Mouse (Mus musculus): ENCODE measurements around the gene Dsp. TPM values are rescaled to one million over a fixed set of nuclear protein-coding genes. Genes with fewer than 3 reads are reported as not detected.

Dsp gene
- 0.58 and 0.73 TPM in 2 replicates for total RNA-seq (2014; rRNA removed)
- 0.28 and 0.35 TPM in 2 replicates for polyA plus RNA-seq (2015; fragmentation: Nextera tagmentation; extraction: Ambion mirVana)

DNA sequence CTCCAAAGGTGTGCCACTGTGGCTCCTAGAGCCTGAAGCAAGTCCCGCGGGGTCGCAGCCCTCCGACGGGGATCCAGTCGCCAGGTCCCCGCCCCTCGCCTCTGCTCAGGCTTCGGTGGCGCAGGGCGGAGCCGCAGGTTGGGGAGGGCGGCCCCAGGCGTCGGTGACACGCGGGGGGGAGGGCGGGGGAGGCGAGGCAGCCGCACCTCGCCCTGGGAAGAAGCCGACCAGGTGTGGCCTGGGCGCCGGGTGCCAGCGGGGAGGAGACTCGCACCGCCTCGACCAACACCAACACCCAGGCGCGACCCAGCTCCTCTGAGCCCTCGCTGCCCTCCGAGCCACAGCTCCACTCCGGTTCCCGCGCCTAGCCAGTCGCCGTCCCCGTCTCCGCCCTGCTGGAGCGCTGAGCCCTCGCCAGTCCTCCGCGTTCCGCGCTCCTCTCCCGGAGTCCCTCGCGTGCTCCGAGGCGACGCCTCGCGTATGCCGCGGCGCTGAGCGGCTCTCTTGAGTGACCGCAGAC lies at the start of gene Dsp:
Dsp (plus strand) TSS at position 226 of the 520 bp plus-strand sequence.
- Histone ChIP-seq H3K4me1 (ENCODE audit: insufficient read depth, low read length) (peaks cover 9% of the 10 kb centered on the region; the same call in 1 of the 2 replicates), H3K27ac (no peak within 1 kb of the TSS), H3K9me3 (ENCODE audit: low read length) (no peaks in the 10 kb centered on the region), H3K9ac (replicated peaks; ENCODE audit: low read length) (0 out of 2 replicates have a peak within 1 kb of the TSS, but pooled peaks have one; percentile 21), H3K27me3 (ENCODE audit: insufficient read depth, low read length) (peaks cover 61% of the 10 kb centered on the region), H3K36me3 (ENCODE audit: insufficient read depth, low read length) (no peaks in the 10 kb centered on the region), H3K4me2 (ENCODE audit: low read depth, low read length) (peak within 1 kb of the TSS; percentile 57), H3K4me3 (ENCODE audit: low read length) (peak within 1 kb of the TSS; percentile 35)
- ATAC-seq (peak; percentile 62; the same call in 1 of the 2 replicates), DNase-seq (ENCODE audit: low spot score) (peak; percentile 56)
- WGBS, result under 1% methylated on average over 56 of the region's 58 CpGs
- TF ChIP-seq CTCF (IDR thresholded peaks at IDR 0.05; ENCODE audit: low read depth), result no peak

DNA sequence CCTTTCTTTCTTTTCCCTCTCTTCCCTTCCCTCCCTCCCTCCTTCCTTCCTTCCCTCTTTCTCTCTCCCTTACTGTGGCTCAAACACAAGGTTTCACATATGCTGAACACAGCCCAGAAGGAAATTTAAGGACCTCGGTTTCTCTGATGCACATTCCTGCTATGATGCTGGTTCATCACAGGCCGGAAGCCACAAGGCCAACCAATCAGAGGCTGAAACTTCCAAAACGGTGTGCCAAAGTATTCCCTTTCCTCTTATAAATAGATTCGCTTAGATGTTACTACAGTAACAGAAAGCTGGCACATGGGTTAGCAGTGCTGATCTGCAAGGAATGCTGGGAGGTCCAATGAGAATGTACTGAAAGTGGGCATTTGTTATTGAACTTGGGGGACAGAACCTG lies 47.7 kb upstream of the Dsp start:
- ATAC-seq (no peak), DNase-seq (ENCODE audit: low spot score) (no peak)
- H3K36me3 ChIP-seq (ENCODE audit: insufficient read depth, low read length), result no peaks in the 10 kb centered on the region
- WGBS, result 79% methylated on average over 4 of the region's 4 CpGs
- TF ChIP-seq CTCF (IDR thresholded peaks at IDR 0.05; ENCODE audit: low read depth), result no peak
- H3K4me3 ChIP-seq (ENCODE audit: low read length), result no peak overlapping the region
- H3K9me3 ChIP-seq (ENCODE audit: low read length), result no peaks in the 10 kb centered on the region
- no peaks in the 10 kb centered on the region for H3K4me1 ChIP-seq (ENCODE audit: insufficient read depth, low read length)
- no peaks in the 10 kb centered on the region for H3K27me3 ChIP-seq (ENCODE audit: insufficient read depth, low read length)
- no peak overlapping the region for H3K27ac ChIP-seq
- H3K4me2 ChIP-seq (ENCODE audit: low read depth, low read length), result no peak overlapping the region
- no peak overlapping the region for H3K9ac ChIP-seq (replicated peaks; ENCODE audit: low read length)

DNA sequence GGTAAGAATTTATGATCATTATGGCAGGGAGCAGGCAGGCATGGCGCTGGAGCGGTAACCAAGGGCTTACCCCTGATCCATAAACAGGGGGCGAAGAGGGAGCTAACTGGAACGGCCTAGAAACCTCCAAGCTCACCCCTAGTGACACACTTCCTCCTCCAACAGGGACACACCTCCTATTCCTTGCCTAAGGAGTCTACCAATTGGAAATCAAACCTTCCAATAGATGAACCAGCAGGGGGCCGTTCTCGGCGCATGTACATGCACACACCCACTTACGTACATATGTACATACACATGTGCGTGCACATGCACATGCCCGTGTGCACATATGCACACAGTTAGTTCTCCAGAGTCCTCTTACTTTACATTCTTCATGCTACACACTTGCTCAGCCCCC lies 46.6 kb upstream of the Dsp start:
- H3K9ac ChIP-seq (replicated peaks; ENCODE audit: low read length), result no peak overlapping the region
- WGBS, result 93% methylated on average over 10 of the region's 10 CpGs
- no peak for ATAC-seq

DNA sequence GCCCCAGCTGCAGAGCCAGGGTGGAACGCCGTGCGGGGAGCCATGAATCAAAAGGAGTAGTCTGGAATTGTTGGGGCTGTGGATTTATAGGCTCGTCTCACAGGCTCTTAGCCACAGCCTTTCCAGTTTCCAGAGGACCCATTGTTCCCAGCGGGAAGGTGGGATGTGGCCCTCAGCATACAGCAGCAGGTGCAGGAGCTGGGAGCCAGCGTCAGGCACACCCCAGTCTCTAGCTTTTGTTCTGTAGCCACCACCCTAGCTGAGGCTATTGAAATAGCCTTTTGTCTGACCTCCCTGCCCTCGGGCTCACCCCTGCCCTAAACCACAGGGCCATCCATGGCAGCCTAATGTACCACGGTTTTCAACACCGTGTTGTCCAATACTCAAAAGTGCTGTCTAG lies 42.0 kb upstream of the Dsp start:
- 69% methylated on average over 9 of the region's 9 CpGs for WGBS
- H3K27me3 ChIP-seq (ENCODE audit: insufficient read depth, low read length), result no peaks in the 10 kb centered on the region
- H3K4me2 ChIP-seq (ENCODE audit: low read depth, low read length), result no peak overlapping the region
- H3K4me3 ChIP-seq (ENCODE audit: low read length), result no peak overlapping the region
- no peaks in the 10 kb centered on the region for H3K9me3 ChIP-seq (ENCODE audit: low read length)
- TF ChIP-seq CTCF (IDR thresholded peaks at IDR 0.05; ENCODE audit: low read depth), result no peak
- no peak overlapping the region for H3K27ac ChIP-seq
- no peak for DNase-seq (ENCODE audit: low spot score)
- no peaks in the 10 kb centered on the region for H3K36me3 ChIP-seq (ENCODE audit: insufficient read depth, low read length)
- no peaks in the 10 kb centered on the region for H3K4me1 ChIP-seq (ENCODE audit: insufficient read depth, low read length)
- H3K9ac ChIP-seq (replicated peaks; ENCODE audit: low read length), result no peak overlapping the region
- ATAC-seq, result no peak

More for the DNA sequence above, 46.6 kb upstream of the Dsp start:
- Histone ChIP-seq H3K4me3 (ENCODE audit: low read length) (no peak overlapping the region), H3K4me2 (ENCODE audit: low read depth, low read length) (no peak overlapping the region), H3K27me3 (ENCODE audit: insufficient read depth, low read length) (no peaks in the 10 kb centered on the region), H3K9me3 (ENCODE audit: low read length) (no peaks in the 10 kb centered on the region), H3K4me1 (ENCODE audit: insufficient read depth, low read length) (no peaks in the 10 kb centered on the region), H3K27ac (no peak overlapping the region), H3K36me3 (ENCODE audit: insufficient read depth, low read length) (no peaks in the 10 kb centered on the region)
- TF ChIP-seq CTCF (IDR thresholded peaks at IDR 0.05; ENCODE audit: low read depth), result no peak
- no peak for DNase-seq (ENCODE audit: low spot score)

DNA sequence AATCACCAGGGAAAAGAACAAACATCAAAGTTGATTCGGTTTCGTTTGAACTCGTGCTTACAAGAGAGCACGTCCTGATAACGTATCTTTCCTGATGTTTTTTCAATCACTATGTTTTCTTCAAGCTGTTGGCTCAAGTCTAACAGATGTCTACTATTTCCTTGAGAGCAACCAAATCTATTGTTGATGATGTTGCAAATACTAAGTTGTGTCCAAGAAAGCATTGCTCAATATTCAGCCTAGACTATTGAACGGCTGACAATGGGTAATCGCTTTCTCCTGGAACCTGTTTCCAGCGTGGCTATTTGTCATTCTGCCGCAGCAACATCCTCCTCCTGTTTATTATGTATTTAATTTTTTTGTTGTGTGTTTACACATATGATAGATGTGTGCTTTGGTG lies 28.8 kb upstream of the Dsp start:
- no peak overlapping the region for H3K4me2 ChIP-seq (ENCODE audit: low read depth, low read length)
- DNase-seq (ENCODE audit: low spot score), result no peak
- H3K27ac ChIP-seq, result no peak overlapping the region
- no peak overlapping the region for H3K9ac ChIP-seq (replicated peaks; ENCODE audit: low read length)
- no peak for TF ChIP-seq CTCF (IDR thresholded peaks at IDR 0.05; ENCODE audit: low read depth)
- H3K9me3 ChIP-seq (ENCODE audit: low read length), result no peaks in the 10 kb centered on the region
- H3K27me3 ChIP-seq (ENCODE audit: insufficient read depth, low read length), result no peaks in the 10 kb centered on the region
- WGBS, result 88% methylated on average over 9 of the region's 9 CpGs
- ATAC-seq, result no peak
- H3K4me3 ChIP-seq (ENCODE audit: low read length), result no peak overlapping the region
- no peaks in the 10 kb centered on the region for H3K4me1 ChIP-seq (ENCODE audit: insufficient read depth, low read length)
- no peaks in the 10 kb centered on the region for H3K36me3 ChIP-seq (ENCODE audit: insufficient read depth, low read length)

DNA sequence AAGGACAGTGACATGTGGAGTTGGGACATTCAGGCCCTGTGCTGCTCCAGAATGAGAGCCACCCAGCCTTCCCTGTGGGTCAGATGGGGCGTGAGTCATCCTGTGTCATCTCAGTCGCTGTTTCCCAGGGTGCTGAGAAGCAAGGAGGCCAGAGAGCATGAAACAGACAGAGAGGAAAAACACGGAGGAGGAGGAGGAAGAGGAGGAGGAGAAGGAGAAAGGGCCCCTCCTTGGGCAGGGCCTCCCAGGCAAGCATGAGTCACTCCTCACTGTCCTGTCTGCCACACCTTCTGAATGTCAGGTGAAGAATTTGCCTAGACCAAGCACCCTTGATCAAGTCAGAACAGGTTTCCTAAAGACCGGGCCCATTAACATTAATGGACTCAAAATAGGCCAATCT lies 27.4 kb upstream of the Dsp start:
- Histone ChIP-seq H3K9me3 (ENCODE audit: low read length) (no peaks in the 10 kb centered on the region), H3K4me1 (ENCODE audit: insufficient read depth, low read length) (no peaks in the 10 kb centered on the region), H3K27me3 (ENCODE audit: insufficient read depth, low read length) (no peaks in the 10 kb centered on the region), H3K4me3 (ENCODE audit: low read length) (no peak overlapping the region), H3K27ac (no peak overlapping the region), H3K9ac (replicated peaks; ENCODE audit: low read length) (no peak overlapping the region), H3K4me2 (ENCODE audit: low read depth, low read length) (no peak overlapping the region), H3K36me3 (ENCODE audit: insufficient read depth, low read length) (no peaks in the 10 kb centered on the region)
- DNase-seq (ENCODE audit: low spot score), result no peak
- TF ChIP-seq CTCF (IDR thresholded peaks at IDR 0.05; ENCODE audit: low read depth), result no peak
- WGBS, result 83% methylated on average over 4 of the region's 4 CpGs
- ATAC-seq, result no peak

DNA sequence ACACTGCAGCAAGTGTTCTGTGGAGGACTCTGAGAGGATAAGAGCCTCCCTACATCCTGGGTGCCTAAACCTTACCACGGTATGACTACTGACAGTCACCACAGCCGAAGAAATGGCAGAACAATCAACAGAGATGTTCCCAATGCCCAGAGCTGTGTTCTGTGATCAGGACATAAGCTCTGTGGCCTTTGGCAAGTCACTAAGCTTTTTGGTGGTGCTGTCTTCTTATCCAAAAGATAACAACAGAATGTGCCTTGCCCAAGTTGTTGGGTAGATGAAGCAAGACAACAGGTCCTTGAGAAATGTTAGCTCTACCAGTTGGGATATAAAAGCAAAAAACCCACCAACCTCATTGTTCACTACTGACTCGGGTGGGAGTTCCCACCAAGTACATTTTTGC lies 23.4 kb upstream of the Dsp start:
- no peak overlapping the region for H3K4me2 ChIP-seq (ENCODE audit: low read depth, low read length)
- H3K27me3 ChIP-seq (ENCODE audit: insufficient read depth, low read length), result no peaks in the 10 kb centered on the region
- H3K4me1 ChIP-seq (ENCODE audit: insufficient read depth, low read length), result no peaks in the 10 kb centered on the region
- no peaks in the 10 kb centered on the region for H3K36me3 ChIP-seq (ENCODE audit: insufficient read depth, low read length)
- ATAC-seq (no peak), DNase-seq (ENCODE audit: low spot score) (no peak)
- H3K4me3 ChIP-seq (ENCODE audit: low read length), result no peak overlapping the region
- WGBS, result 91% methylated on average over 3 of the region's 3 CpGs
- no peak overlapping the region for H3K9ac ChIP-seq (replicated peaks; ENCODE audit: low read length)
- TF ChIP-seq CTCF (IDR thresholded peaks at IDR 0.05; ENCODE audit: low read depth), result no peak
- H3K27ac ChIP-seq, result no peak overlapping the region
- H3K9me3 ChIP-seq (ENCODE audit: low read length), result no peaks in the 10 kb centered on the region
